Mouse (Mus musculus) embryonic fibroblast, embryonic 13.5 days (primary cell): ENCODE measurements around the gene Slain1.
A peak's percentile ranks its signal among the peaks of the same experiment; 100 is the strongest.

ENCODE experiments used
- CTCF ChIP-seq: IDR thresholded peaks from 2 replicates; pipeline ENCODE4 v1.5.1; 2011; ENCODE audit warnings: mild to moderate bottlenecking, control low read depth, low read length, moderate library complexity, borderline replicate concordance; ENCODE audit not compliant: insufficient read depth
- POLR2A ChIP-seq: IDR thresholded peaks from 2 replicates; pipeline ENCODE4 v1.6.1; 2011; ENCODE audit warnings: low read depth, mild to moderate bottlenecking, control low read depth, low read length, moderate library complexity

DNA sequence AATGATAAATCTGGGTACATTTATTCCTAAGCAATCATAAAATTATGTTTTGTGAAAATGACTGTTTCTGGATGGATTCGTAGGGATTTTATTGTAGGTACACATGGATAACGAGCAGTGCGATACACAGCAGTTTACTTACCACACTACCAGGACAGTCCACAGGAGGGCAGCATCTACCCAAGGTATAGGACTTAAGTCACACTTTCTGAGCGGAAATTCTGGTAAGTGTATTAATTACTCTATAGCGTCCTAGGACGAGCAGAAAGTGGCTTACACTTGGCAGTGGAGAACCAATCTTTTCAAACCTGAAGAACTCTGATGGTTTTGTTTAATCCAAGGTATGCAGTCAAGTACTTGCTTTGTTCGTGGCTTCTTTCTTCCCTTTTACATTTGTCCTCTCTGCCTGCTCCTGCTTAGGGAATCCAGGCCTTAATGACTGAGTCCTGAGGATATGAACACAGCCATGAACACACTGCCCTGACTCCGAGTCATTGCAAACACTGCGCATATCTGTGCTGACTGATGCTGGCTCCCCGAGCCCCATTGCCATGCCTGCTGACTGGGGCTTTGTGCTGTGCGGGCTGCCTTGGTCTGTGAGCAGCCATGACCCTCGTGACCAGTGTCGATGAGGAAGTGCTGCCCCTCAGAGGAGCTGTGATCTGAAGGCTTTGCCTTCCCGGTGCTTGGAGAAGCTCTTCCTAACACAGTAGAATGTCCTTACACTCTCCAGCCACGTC is 69.0 kb downstream of the Slain1 start:
- TF ChIP-seq POLR2A (no peak), CTCF (peak; percentile 55; the same call in 1 of the 2 replicates)
